Mouse (Mus musculus): Measurements from ENCODE around the gene Cldn9.

- no peak for TF ChIP-seq CTCF (IDR thresholded peaks at IDR 0.05; ENCODE audit: low read depth, low read length)
- no peak for TF ChIP-seq EP300 (IDR thresholded peaks at IDR 0.05; ENCODE audit: insufficient read depth, low read depth, low read length)
These were observed 33.2 kb upstream of the Cldn9 start for GRCm38 (mm10) chr17:23717003-23717402.

Data from ES-Bruce4 (cell line).